Mouse (Mus musculus) left cerebral cortex, postnatal 25 days (tissue): ENCODE measurements around the gene Ak6. TPM values are rescaled to one million over a fixed set of nuclear protein-coding genes. Genes with fewer than 3 reads are reported as not detected.
A peak's percentile ranks its signal among the peaks of the same experiment; 100 is the strongest.

ENCODE experiments used
- DNase-seq, 2 experiments: peaks; one replicate each; pipeline ENCODE4 v3.0.0; 2022; ENCODE audit warnings: low spot score in 2 of 2, mixed read lengths in 1 of 2
- intact Hi-C: fragments of 180-260 bp; cut with DNase I; formaldehyde crosslinking; loops from one replicate; pipeline ENCODE4 v1.15.1; 2025
- total RNA-seq, 2 experiments: library from RNA; stranded (reverse); gene quantifications; 2 replicates each; pipeline ENCODE4 v1.2.3; 2021

Ak6 gene
- total RNA-seq, 2 experiments from 2014 or later = 88.7 to 89.7 TPM

- intact Hi-C loops = loop anchor here (2.0 to 5.0 kb wide), 2 partner anchors 79 to 544 kb away; partner anchors contain the start of genes Cdk7 and Serf1
- DNase-seq = peak in 1 of 2 experiments; percentile 3
Measured at GRCm38 (mm10) chr13:100651439-100652186, 834 bp downstream of the Ak6 start, which contains the start of gene Taf9. Gene Taf9, plus strand, starts transcription at chr13:100651579.

DNA sequence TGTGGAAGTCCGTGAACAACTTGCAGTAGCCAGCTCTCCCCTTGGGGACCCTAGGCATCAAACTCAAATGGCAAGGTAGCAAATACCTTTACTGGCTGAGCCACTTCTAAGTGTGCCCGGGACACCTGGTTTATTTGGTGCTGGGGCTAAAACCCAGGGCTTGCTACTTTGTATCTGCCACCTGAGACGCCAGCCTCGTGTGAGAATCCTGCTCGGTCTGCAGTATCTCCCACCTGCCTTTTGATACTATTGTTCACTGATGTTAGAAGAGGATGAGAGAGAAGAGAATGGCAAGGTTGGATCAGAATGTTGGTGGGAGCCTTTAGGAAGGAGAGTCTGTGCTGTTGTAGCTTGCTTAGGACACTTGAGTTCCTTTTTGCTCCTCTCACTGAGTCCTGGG is 7.3 kb downstream of the Ak6 start:
- DNase-seq = no peak
- intact Hi-C loops = no loop called here

GRCm38 (mm10) chr13:100659864-100660456 is 9.2 kb downstream of the Ak6 start:
- DNase-seq = peak; percentile 59 to 61
- intact Hi-C loops = no loop called here

GRCm38 (mm10) chr13:100669291-100670022 is 18.7 kb downstream of the Ak6 start, which contains the start of gene Ccdc125:
Gene Ccdc125, plus strand, starts transcription at chr13:100669717.
- DNase-seq = no peak
- intact Hi-C loops = no loop called here

DNA sequence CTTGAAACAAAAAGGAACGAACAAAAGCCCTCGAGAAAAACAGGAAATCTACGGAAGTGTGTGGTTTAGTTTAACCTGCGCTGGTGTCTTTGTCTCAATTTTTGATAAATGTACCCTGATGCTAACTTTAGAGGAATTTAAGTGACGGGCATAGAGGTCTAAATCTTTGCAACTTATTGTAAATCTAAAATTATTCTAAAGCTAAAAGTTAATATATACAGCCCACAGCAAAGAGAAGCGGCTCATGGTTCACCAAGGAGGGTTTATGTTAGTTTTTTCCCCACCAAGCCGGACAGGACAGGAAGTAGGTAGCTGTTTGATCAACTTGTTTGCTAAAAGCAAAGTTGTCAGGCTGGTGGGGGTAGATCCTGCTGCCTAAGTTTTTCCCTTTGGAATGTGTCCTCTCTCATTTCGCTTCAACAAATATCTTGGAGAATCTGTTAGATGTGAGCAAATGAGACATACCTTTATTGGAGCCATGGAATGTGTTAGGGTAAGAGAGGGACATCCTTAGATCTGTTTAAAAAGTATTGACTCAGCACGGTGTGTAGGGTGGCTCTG is 19.5 kb downstream of the Ak6 start:
- intact Hi-C loops = no loop called here
- no peak for DNase-seq

DNA sequence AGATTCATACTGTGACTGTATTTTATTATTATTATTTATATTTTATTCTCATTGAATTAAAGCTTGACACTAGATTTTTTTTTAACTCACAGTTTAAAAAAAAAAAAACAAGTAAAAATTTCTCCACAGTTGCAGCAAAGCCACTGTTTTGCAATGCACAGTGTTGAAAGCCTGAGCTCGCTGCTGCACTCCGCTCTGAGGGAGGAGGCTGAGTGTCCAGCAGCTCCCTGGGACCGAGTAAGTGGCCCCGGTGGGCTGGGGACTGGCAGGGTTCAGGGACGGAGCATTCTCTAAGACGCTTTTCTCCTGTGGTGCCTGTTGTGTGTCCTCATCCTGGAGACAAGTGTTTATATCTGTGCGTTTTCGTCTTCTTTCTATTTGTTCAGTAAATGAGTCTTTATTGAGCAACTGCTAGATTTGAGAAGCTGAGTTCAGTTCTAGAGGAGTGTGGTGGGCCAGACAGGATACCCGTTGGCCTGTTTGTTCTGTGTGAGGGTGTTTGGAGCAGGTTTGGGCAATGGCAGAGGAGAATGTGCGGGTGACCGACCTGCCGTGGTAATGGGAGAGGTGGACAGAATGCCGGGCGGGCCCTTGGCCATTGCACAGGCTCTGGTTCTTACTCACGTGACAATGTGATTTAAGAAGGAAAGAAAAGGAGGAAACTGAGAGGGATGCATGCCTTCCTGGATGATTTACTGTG is 25.3 kb downstream of the Ak6 start:
- DNase-seq = no peak
- intact Hi-C loops = no loop called here

- no peak for DNase-seq
- intact Hi-C loops = no loop called here
Measured at GRCm38 (mm10) chr13:100681615-100682014, 30.8 kb downstream of the Ak6 start.

DNA sequence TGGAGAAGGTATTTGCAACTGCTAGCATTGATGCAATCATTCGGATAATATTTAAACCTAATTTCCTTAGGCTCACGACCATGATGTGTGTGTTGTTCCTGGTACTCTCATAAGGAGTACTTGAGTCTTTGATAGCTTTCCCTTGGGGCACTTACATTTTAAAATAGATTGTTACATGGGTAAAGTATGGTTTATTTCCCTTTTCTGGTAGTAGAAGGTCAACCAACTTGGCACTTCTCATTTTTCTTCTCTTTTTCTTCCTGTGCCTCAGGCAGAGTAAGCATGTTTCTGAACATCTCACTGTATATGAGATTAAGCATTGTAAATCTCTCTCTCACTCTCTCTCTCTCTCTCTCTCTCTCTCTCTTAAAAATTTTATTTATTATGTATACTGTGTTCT is 32.1 kb downstream of the Ak6 start:
- DNase-seq = no peak
- intact Hi-C loops = no loop called here

DNA sequence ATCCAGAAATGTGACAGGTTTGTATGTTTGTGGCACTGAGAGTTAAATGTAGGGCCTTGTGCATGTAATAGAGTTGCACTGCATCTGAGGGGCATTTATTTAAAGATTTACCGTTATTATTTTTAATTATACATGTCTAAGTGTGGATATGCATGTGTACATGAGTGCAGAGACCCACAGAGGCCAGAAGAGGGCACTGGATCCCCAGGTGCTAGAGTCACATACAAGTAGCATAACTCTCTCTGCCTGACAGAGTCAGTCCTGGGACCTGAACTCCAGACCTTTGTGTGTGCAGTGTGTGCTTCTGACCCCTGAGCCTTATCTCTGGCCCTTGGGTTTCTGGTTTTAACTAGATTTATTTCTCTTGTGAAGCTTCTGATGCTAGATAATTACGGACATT is 33.6 kb downstream of the Ak6 start:
- intact Hi-C loops = no loop called here
- no peak for DNase-seq

- intact Hi-C loops = no loop called here
- DNase-seq = no peak
Measured at GRCm38 (mm10) chr13:100687513-100687912, 36.7 kb downstream of the Ak6 start.

DNA sequence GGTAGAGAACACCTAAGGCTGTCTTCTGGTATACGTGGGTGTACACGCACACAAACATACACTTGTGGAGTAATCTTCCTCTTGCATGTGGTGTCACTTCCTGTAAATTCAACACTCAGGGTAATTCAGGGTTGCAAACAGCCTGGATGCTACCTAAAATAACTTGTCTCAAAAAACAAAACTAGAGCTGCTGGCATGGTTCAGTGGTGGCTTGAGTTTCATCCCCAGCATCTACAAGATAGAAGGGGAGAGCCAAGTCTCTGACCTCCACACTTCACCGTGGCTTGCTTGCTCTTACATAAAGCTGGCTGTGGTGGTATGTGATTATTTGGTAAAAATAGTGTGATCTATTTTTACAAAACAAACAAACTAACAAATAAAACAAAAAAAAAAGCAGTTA is 46.8 kb downstream of the Ak6 start:
- no peak for DNase-seq
- intact Hi-C loops = no loop called here

DNA sequence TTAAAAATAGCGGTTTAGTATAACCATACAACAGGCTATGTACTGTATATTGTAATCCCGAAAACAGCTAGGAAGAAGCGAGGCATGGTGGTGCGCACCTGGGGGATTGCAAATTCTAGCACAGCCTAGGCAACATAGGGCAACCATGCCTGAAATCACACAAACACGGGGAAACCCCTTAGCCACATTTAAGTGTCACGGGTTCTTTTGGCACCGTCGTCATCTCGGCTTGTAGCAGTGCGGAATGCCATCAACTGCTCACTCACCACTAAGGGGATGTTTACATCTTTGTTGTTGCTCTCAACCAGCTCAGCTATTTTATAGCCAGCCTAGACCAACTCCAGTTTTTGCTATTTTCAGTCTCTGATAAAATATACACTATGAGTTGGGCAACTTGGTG is 48.1 kb downstream of the Ak6 start:
- DNase-seq = no peak
- intact Hi-C loops = no loop called here

GRCm38 (mm10) chr13:100703468-100703867 is 52.7 kb downstream of the Ak6 start:
- intact Hi-C loops = loop anchor here (10.0 kb wide), 1 partner anchor 229 kb away; no protein-coding TSS in a partner anchor
- no peak for DNase-seq

GRCm38 (mm10) chr13:100706206-100706605 is 55.4 kb downstream of the Ak6 start:
- intact Hi-C loops = loop anchor here (10.0 kb wide), 1 partner anchor 231 kb away; no protein-coding TSS in a partner anchor
- DNase-seq = no peak

- no peak for DNase-seq
- intact Hi-C loops = no loop called here
Measured at GRCm38 (mm10) chr13:100715467-100715866, 64.7 kb downstream of the Ak6 start.

Other genes starting within 250 kb of the Ak6 start
- under 1 TPM; 0.16 TPM for gene Naip1, start 198.1 kb upstream of the Ak6 start, total RNA-seq
- gene Gtf2h2, start 158.4 kb upstream of the Ak6 start, total RNA-seq = 10 to 100 TPM; 28.6 to 34.8 TPM
- gene Ocln, start 98.3 kb upstream of the Ak6 start, total RNA-seq = 10 to 100 TPM in 1 of 2 experiments, 1 to 10 TPM in 1; 9.2 to 10.6 TPM
- 1 to 10 TPM; 1.2 to 1.8 TPM for gene Marveld2, start 34.0 kb upstream of the Ak6 start, total RNA-seq
- 10 to 100 TPM; 14.2 to 15.5 TPM for gene Rad17, start 72 bp downstream of the Ak6 start, total RNA-seq
- 10 to 100 TPM; 27.4 to 30.9 TPM for gene Taf9, start 600 bp downstream of the Ak6 start, total RNA-seq
- under 1 TPM in 1 of 2 experiments, not detected in 1; 0.23 TPM for gene Ccdc125, start 18.7 kb downstream of the Ak6 start, total RNA-seq
- gene Cdk7, start 80.0 kb downstream of the Ak6 start, total RNA-seq = 10 to 100 TPM; 35.3 to 39.3 TPM
- gene Mrps36, start 93.7 kb downstream of the Ak6 start, total RNA-seq = 10 to 100 TPM; 56.5 to 61.3 TPM
- gene Cenph, start 124.9 kb downstream of the Ak6 start, total RNA-seq = under 1 TPM; 0.53 to 0.57 TPM
- 1 to 10 TPM; 1.7 to 1.8 TPM for gene Ccnb1, start 135.6 kb downstream of the Ak6 start, total RNA-seq
- gene Slc30a5, start 182.4 kb downstream of the Ak6 start, total RNA-seq = 10 to 100 TPM; 43.3 to 49.5 TPM